Mouse (Mus musculus): ENCODE results near the gene 7530416G11Rik. TPM values are rescaled to one million over a fixed set of nuclear protein-coding genes. Genes with fewer than 3 reads are reported as not detected.

7530416G11Rik gene
- polyA plus RNA-seq, 1 experiment from 2014 or later: not detected

DNA sequence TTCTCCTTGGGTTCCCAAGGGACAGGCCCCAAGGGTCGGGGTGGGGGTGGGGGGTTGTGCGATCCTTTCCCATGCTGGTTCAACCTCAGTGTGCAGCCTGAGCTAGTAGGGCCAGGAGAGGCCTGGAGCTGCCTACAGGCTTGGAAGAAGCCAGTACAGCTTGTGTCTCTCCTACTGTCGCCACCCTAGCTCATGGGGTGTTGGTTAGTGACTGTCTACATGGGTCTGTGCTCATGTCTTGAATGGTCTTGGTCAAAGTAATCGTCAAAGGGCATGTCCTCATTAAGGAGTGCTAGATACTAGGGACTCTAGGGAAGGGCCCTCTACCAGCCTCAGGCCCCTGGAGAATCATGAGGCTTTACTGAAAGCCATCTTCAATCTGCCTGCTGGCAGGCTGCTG lies 5.5 kb downstream of the 7530416G11Rik start:
- Histone ChIP-seq H3K36me3 (ENCODE audit: control insufficient read depth, insufficient read depth, low read length) (no peaks in the 10 kb centered on the region), H3K4me1 (ENCODE audit: control insufficient read depth, insufficient read depth, low read depth, low read length) (peaks cover 15% of the 10 kb centered on the region), H3K9ac (ENCODE audit: low read depth, low read length) (no peak overlapping the region), H3K4me3 (ENCODE audit: low read length) (no peak overlapping the region), H3K9me3 (ENCODE audit: control insufficient read depth, low read length) (no peaks in the 10 kb centered on the region), H3K4me2 (ENCODE audit: low read length) (no peak overlapping the region), H3K27me3 (replicated peaks; ENCODE audit: control insufficient read depth, insufficient read depth, low read length) (no peaks in the 10 kb centered on the region), H3K27ac (ENCODE audit: low read depth, low read length) (no peak overlapping the region)
- 74% methylated on average over 4 of the region's 4 CpGs for WGBS
- ATAC-seq: no peak

DNA sequence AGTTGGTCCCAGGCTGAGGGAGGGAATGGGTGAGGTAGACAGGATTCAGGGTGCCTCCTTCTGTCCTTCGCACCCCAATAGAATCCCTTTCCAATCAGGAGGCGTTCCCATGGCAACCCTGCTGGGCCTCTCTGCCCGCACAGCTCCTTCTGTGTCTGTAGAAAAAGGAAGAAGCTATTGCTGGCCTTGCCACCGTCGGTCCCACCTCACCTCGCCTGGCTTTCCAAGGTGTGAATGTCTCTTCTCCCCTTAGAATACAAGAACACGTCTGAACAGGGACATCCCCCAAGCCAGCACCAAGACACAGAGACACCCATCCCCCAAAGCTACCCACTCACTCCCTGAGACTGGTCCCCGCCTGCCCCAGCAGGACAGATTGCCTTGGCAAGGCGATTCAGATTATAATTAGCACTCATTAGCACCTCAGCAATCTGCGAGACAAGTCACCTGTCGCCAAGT lies 8.8 kb downstream of the 7530416G11Rik start:
- H3K4me2 ChIP-seq (ENCODE audit: low read length): no peak overlapping the region
- H3K9ac ChIP-seq (ENCODE audit: low read depth, low read length): no peak overlapping the region; the same call in 1 of the 2 replicates
- no peaks in the 10 kb centered on the region for H3K27me3 ChIP-seq (replicated peaks; ENCODE audit: control insufficient read depth, insufficient read depth, low read length)
- ATAC-seq: peak; percentile 74
- no peaks in the 10 kb centered on the region for H3K9me3 ChIP-seq (ENCODE audit: control insufficient read depth, low read length)
- peaks cover 15% of the 10 kb centered on the region for H3K4me1 ChIP-seq (ENCODE audit: control insufficient read depth, insufficient read depth, low read depth, low read length)
- WGBS: 7% methylated on average over 11 of the region's 11 CpGs
- H3K4me3 ChIP-seq (ENCODE audit: low read length): no peak overlapping the region
- peak overlapping the region; percentile 30; the same call in 1 of the 2 replicates for H3K27ac ChIP-seq (ENCODE audit: low read depth, low read length)
- no peaks in the 10 kb centered on the region for H3K36me3 ChIP-seq (ENCODE audit: control insufficient read depth, insufficient read depth, low read length)

DNA sequence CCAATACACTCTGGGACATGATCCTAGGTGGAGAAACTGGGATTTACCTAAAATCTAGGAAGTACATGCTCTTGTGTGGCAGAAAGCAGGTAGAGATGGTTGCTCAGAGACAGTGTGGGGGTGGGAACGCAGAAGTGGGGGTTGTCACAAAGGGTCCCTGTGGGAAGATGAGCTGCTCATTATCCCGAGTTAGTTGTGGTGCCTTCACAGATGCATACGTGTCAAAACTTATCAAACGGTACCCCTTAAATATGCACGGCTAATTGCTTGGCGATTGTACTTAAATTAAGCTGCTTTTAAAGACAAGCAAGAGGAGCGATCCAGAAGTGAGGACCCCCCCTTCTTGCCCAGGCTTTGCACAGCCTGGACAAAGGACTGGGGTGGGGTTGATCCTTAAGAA lies 13.3 kb downstream of the 7530416G11Rik start:
- ATAC-seq: no peak
- 45% methylated on average over 7 of the region's 7 CpGs for WGBS
- H3K4me2 ChIP-seq (ENCODE audit: low read length): no peak overlapping the region
- H3K36me3 ChIP-seq (ENCODE audit: control insufficient read depth, insufficient read depth, low read length): no peaks in the 10 kb centered on the region
- H3K27me3 ChIP-seq (replicated peaks; ENCODE audit: control insufficient read depth, insufficient read depth, low read length): no peaks in the 10 kb centered on the region
- H3K4me3 ChIP-seq (ENCODE audit: low read length): no peak overlapping the region
- no peak overlapping the region for H3K9ac ChIP-seq (ENCODE audit: low read depth, low read length)
- H3K9me3 ChIP-seq (ENCODE audit: control insufficient read depth, low read length): peaks cover 6% of the 10 kb centered on the region
- peaks cover 10% of the 10 kb centered on the region for H3K4me1 ChIP-seq (ENCODE audit: control insufficient read depth, insufficient read depth, low read depth, low read length)
- no peak overlapping the region for H3K27ac ChIP-seq (ENCODE audit: low read depth, low read length)

DNA sequence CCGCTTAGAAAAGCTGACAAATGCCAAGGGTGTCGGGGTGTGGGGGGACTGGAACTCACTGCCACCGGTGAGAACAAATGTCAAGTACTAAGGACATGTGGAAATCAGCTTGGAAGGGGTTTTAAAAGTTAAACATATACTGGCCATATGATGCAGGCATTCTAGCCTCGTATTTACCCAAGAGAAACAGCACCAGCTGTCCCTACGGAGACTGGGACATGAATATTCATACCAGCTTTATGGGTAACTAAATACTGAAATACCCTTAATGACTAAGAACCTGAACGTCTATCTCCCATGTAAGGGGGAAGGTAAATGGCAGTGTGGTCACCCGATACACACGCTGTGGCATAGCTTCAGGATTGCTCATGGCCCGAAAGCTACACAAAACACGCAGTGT lies 14.1 kb downstream of the 7530416G11Rik start:
- WGBS: 70% methylated on average over 10 of the region's 10 CpGs
- ATAC-seq: no peak
- H3K4me3 ChIP-seq (ENCODE audit: low read length): no peak overlapping the region
- no peak overlapping the region for H3K9ac ChIP-seq (ENCODE audit: low read depth, low read length)
- no peak overlapping the region for H3K4me2 ChIP-seq (ENCODE audit: low read length)
- H3K4me1 ChIP-seq (ENCODE audit: control insufficient read depth, insufficient read depth, low read depth, low read length): peaks cover 2% of the 10 kb centered on the region
- H3K36me3 ChIP-seq (ENCODE audit: control insufficient read depth, insufficient read depth, low read length): no peaks in the 10 kb centered on the region
- peaks cover 6% of the 10 kb centered on the region for H3K9me3 ChIP-seq (ENCODE audit: control insufficient read depth, low read length)
- H3K27me3 ChIP-seq (replicated peaks; ENCODE audit: control insufficient read depth, insufficient read depth, low read length): no peaks in the 10 kb centered on the region
- H3K27ac ChIP-seq (ENCODE audit: low read depth, low read length): no peak overlapping the region

DNA sequence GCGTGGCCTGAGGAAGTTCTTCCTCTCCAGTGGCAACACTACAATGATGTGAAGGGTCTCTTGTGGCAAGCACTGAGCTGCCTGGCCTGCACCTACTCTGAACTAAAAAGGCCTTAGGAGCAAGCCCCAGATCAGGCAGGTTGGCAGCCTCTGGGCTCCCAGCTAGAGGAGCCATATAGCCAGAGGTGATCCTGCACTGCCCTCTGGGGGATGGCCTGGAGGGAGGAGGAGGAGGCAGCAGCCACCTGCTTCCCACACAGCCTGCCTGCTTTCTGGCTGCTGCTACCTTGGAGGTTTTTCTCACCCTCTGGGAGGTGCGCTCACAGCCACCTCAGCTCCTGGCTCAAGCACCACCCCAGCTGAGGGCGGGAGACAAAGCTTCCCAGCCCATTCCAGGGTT lies 22.4 kb downstream of the 7530416G11Rik start:
- Histone ChIP-seq H3K27me3 (replicated peaks; ENCODE audit: control insufficient read depth, insufficient read depth, low read length) (no peaks in the 10 kb centered on the region), H3K27ac (ENCODE audit: low read depth, low read length) (no peak overlapping the region), H3K9ac (ENCODE audit: low read depth, low read length) (no peak overlapping the region), H3K4me2 (ENCODE audit: low read length) (no peak overlapping the region), H3K9me3 (ENCODE audit: control insufficient read depth, low read length) (no peaks in the 10 kb centered on the region), H3K4me1 (ENCODE audit: control insufficient read depth, insufficient read depth, low read depth, low read length) (0 out of 2 replicates have a peak, but pooled peaks cover 3% of the 10 kb centered on the region), H3K36me3 (ENCODE audit: control insufficient read depth, insufficient read depth, low read length) (no peaks in the 10 kb centered on the region), H3K4me3 (ENCODE audit: low read length) (no peak overlapping the region)
- WGBS: 28% methylated on average over 3 of the region's 3 CpGs
- peak; percentile 35; the same call in 1 of the 2 replicates for ATAC-seq

DNA sequence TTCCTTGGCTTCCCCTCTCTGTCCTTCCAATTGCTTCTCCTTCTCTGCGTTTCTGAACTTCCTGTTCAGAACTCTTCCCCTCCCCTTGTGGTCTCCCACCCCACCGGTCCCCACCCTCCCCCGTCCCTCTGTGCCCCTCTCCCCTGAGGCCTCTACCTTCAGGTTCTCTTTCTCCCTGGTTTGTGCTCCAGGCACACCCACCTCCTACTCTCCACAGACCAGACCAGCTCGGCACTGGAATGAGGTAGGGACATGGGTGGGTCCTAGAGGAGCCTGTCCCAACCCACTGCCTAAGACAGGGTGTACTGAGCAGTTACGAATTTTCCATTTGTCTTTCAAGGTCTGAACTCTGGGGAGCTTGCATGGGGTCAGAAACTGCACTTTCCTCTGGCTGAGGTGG lies 23.1 kb downstream of the 7530416G11Rik start:
- no peak for ATAC-seq
- H3K9ac ChIP-seq (ENCODE audit: low read depth, low read length): no peak overlapping the region
- 60% methylated on average over 5 of the region's 5 CpGs for WGBS

GRCm38 (mm10) chr15:85479365-85479764 lies 23.7 kb downstream of the 7530416G11Rik start:
- ATAC-seq: no peak

More for the DNA sequence above, 23.1 kb downstream of the 7530416G11Rik start:
- Histone ChIP-seq H3K4me3 (ENCODE audit: low read length) (no peak overlapping the region), H3K4me1 (ENCODE audit: control insufficient read depth, insufficient read depth, low read depth, low read length) (peaks cover 3% of the 10 kb centered on the region; the same call in 1 of the 2 replicates), H3K36me3 (ENCODE audit: control insufficient read depth, insufficient read depth, low read length) (no peaks in the 10 kb centered on the region), H3K9me3 (ENCODE audit: control insufficient read depth, low read length) (no peaks in the 10 kb centered on the region), H3K27me3 (replicated peaks; ENCODE audit: control insufficient read depth, insufficient read depth, low read length) (no peaks in the 10 kb centered on the region), H3K4me2 (ENCODE audit: low read length) (no peak overlapping the region), H3K27ac (ENCODE audit: low read depth, low read length) (no peak overlapping the region)

GRCm38 (mm10) chr15:85477584-85477983 lies 25.4 kb downstream of the 7530416G11Rik start:
- Histone ChIP-seq H3K27ac (ENCODE audit: low read depth, low read length) (no peak overlapping the region), H3K4me2 (ENCODE audit: low read length) (no peak overlapping the region), H3K9me3 (ENCODE audit: control insufficient read depth, low read length) (no peaks in the 10 kb centered on the region), H3K27me3 (replicated peaks; ENCODE audit: control insufficient read depth, insufficient read depth, low read length) (no peaks in the 10 kb centered on the region), H3K9ac (ENCODE audit: low read depth, low read length) (no peak overlapping the region), H3K36me3 (ENCODE audit: control insufficient read depth, insufficient read depth, low read length) (no peaks in the 10 kb centered on the region), H3K4me3 (ENCODE audit: low read length) (no peak overlapping the region), H3K4me1 (ENCODE audit: control insufficient read depth, insufficient read depth, low read depth, low read length) (peaks cover 7% of the 10 kb centered on the region)
- 24% methylated on average over 1 of the region's 1 CpGs for WGBS
- no peak for ATAC-seq

More at GRCm38 (mm10) chr15:85479365-85479764, 23.7 kb downstream of the 7530416G11Rik start:
- Histone ChIP-seq H3K4me1 (ENCODE audit: control insufficient read depth, insufficient read depth, low read depth, low read length) (peaks cover 7% of the 10 kb centered on the region), H3K9ac (ENCODE audit: low read depth, low read length) (no peak overlapping the region), H3K9me3 (ENCODE audit: control insufficient read depth, low read length) (no peaks in the 10 kb centered on the region), H3K36me3 (ENCODE audit: control insufficient read depth, insufficient read depth, low read length) (no peaks in the 10 kb centered on the region), H3K4me3 (ENCODE audit: low read length) (no peak overlapping the region), H3K27ac (ENCODE audit: low read depth, low read length) (no peak overlapping the region), H3K4me2 (ENCODE audit: low read length) (no peak overlapping the region), H3K27me3 (replicated peaks; ENCODE audit: control insufficient read depth, insufficient read depth, low read length) (no peaks in the 10 kb centered on the region)
- WGBS: 70% methylated on average over 12 of the region's 12 CpGs

DNA sequence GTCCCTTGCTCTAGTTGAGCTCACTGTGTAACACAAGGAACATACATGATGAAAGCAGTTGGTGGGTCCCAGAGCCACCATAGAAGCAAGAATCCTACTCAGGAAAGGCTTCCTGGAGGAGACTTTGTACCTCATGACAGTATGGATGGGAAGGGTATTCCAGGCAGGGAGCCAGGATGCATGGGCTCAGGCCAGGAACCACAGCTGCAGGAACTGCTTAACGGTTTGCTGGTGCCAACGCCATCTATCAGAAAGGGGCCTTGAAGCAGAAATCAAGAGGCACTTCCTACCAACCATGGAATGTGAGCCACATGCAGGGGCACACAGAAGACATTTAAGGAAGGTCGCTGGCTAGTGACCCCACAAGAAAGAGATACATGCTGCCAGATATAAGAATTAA lies 28.3 kb downstream of the 7530416G11Rik start:
- ATAC-seq: peak; percentile 49; the same call in 1 of the 2 replicates

More for the DNA sequence above, 28.3 kb downstream of the 7530416G11Rik start:
- no peak overlapping the region for H3K9ac ChIP-seq (ENCODE audit: low read depth, low read length)
- no peaks in the 10 kb centered on the region for H3K36me3 ChIP-seq (ENCODE audit: control insufficient read depth, insufficient read depth, low read length)
- no peak overlapping the region for H3K4me2 ChIP-seq (ENCODE audit: low read length)
- peaks cover 4% of the 10 kb centered on the region for H3K4me1 ChIP-seq (ENCODE audit: control insufficient read depth, insufficient read depth, low read depth, low read length)
- no peaks in the 10 kb centered on the region for H3K27me3 ChIP-seq (replicated peaks; ENCODE audit: control insufficient read depth, insufficient read depth, low read length)
- 61% methylated on average over 3 of the region's 3 CpGs for WGBS
- H3K27ac ChIP-seq (ENCODE audit: low read depth, low read length): no peak overlapping the region
- no peak overlapping the region for H3K4me3 ChIP-seq (ENCODE audit: low read length)
- no peaks in the 10 kb centered on the region for H3K9me3 ChIP-seq (ENCODE audit: control insufficient read depth, low read length)

Data from hindbrain, embryonic 16.5 days (tissue).